Mouse (Mus musculus) small intestine, adult 2 months (tissue): ENCODE results near the gene Stxbp3. TPM values are rescaled to one million over a fixed set of nuclear protein-coding genes. Genes with fewer than 3 reads are reported as not detected.

ENCODE experiments used
- H3K27ac ChIP-seq: fragments of 200-500 bp; 2 replicates; pipeline ENCODE4 v1.5.1; 2012; ENCODE audit warnings: low read depth, low read length, control low read depth, inconsistent platforms; ENCODE audit not compliant: insufficient read depth
- H3K27me3 ChIP-seq: fragments of 200-500 bp; 2 replicates; pipeline ENCODE4 v1.6.1; 2012; ENCODE audit warnings: mild to moderate bottlenecking, moderate library complexity, low read length, inconsistent platforms; ENCODE audit not compliant: control insufficient read depth, insufficient read depth
- H3K36me3 ChIP-seq: fragments of 200-500 bp; 2 replicates; pipeline ENCODE4 v1.6.1; 2012; ENCODE audit warnings: mild to moderate bottlenecking, low read length, control low read depth, inconsistent platforms; ENCODE audit not compliant: control insufficient read depth, insufficient read depth
- H3K4me1 ChIP-seq: fragments of 200-500 bp; 2 replicates; pipeline ENCODE4 v1.6.1; 2012; ENCODE audit warnings: low read length, inconsistent platforms, mixed read lengths; ENCODE audit not compliant: control insufficient read depth, insufficient read depth, insufficient read length
- H3K4me3 ChIP-seq: fragments of 200-500 bp; 2 replicates; pipeline ENCODE4 v1.5.1; 2012; ENCODE audit warnings: low read depth, mild to moderate bottlenecking, control low read depth, inconsistent platforms, low read length, moderate library complexity
- CTCF ChIP-seq: fragments of 200-500 bp; IDR thresholded peaks from 2 replicates; pipeline ENCODE4 v1.5.1; 2012; ENCODE audit warnings: low read depth, mild to moderate bottlenecking, control low read depth, inconsistent platforms, low read length, moderate library complexity, mixed read lengths; ENCODE audit not compliant: insufficient replicate concordance, insufficient read length; ENCODE audit errors: extremely low read depth
- POLR2A ChIP-seq: fragments of 200-500 bp; IDR thresholded peaks from 2 replicates; pipeline ENCODE4 v1.6.1; 2012; ENCODE audit warnings: low read depth, mild to moderate bottlenecking, control low read depth, inconsistent platforms, low read length, moderate library complexity
- WGBS: fragments of 180-500 bp; shearing (Covaris S2); methylation state at CpG from one replicate; pipeline ENCODE4 v1.1.7; 2018; 5-methylcytosine and 5-hydroxymethylcytosine counted together
- polyA plus RNA-seq: library from polyadenylated mRNA; depleted of rRNA; stranded (reverse); fragments of >200 nt; gene quantifications from 2 replicates; pipeline ENCODE4 v1.2.3, GENCODE M21; 2012

Stxbp3 gene
- polyA plus RNA-seq, 1 experiment: 4.5 TPM

DNA sequence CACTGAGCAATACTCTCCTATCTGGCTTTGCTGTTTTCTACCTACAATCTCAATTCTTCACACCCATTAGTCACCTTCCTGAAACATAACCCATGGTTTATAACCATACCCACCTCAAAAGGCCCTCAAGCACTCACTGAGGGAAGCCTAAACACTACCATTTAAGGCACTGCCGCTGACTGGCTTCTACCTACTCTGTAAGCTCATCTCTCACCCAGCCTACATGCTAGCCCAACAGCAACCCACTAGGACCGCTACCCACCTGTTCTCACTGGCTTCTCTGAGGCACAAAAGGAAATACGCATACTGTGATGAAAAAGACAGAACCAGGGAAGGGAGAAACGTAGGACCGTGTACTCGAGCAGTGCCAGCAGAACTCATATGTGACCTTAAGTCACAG lies 8.6 kb downstream of the Stxbp3 start:
- H3K4me1 ChIP-seq: peaks cover 3% of the 10 kb centered on the region
- peaks cover 10% of the 10 kb centered on the region for H3K36me3 ChIP-seq
- no peaks in the 10 kb centered on the region for H3K27me3 ChIP-seq
- H3K4me3 ChIP-seq: no peak overlapping the region
- no peak for TF ChIP-seq CTCF
- TF ChIP-seq POLR2A: no peak
- 95% methylated on average over 6 of the region's 6 CpGs for WGBS
- H3K27ac ChIP-seq: no peak overlapping the region

DNA sequence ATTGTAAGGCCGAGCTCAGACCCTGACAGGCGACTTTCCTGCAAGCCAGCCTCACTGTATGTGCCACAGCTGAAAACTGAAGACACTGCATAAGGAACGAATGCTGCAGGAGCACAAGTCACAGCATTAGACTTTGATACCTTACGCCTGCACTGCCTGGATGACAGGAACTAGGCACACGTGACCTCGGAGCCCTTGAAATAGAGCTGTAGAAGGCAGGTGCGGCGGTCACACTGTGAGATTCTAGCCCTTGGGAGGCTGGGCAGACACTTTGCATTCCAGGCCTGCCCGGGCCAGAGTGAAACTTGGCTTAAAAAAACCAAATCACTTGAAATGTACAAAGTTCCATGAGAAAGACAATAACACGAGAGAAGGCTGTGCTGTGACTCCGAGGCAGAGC lies 9.8 kb downstream of the Stxbp3 start:
- 23% methylated on average over 11 of the region's 11 CpGs for WGBS
- no peak for TF ChIP-seq POLR2A
- TF ChIP-seq CTCF: no peak
- Histone ChIP-seq H3K36me3 (peaks cover 13% of the 10 kb centered on the region), H3K27me3 (no peaks in the 10 kb centered on the region), H3K4me3 (no peak overlapping the region), H3K27ac (no peak overlapping the region), H3K4me1 (peaks cover 3% of the 10 kb centered on the region)

DNA sequence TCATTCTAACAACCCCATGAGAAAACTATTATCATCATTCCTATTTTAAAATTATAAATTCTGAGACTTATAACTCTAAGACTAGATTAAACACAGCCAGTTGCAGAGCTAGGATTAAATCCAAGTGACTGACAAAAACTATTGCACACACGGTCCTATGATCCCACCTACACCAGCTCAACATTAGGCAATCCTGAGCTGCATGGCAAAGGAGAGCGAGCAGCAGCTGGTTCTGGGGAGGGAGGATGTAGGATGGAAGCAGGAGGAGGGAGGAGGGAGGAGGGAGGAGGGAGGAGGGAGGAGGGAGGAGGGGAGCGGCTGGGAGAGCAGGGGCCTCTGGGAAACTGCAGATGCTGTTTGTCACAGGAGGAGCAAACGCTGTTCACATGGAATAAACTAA lies 24.7 kb downstream of the Stxbp3 start:
- Histone ChIP-seq H3K4me3 (no peak overlapping the region), H3K36me3 (peaks cover 39% of the 10 kb centered on the region), H3K27me3 (no peaks in the 10 kb centered on the region), H3K4me1 (no peaks in the 10 kb centered on the region), H3K27ac (no peak overlapping the region)
- TF ChIP-seq CTCF (no peak), POLR2A (no peak)
- 64% methylated on average over 4 of the region's 4 CpGs for WGBS

DNA sequence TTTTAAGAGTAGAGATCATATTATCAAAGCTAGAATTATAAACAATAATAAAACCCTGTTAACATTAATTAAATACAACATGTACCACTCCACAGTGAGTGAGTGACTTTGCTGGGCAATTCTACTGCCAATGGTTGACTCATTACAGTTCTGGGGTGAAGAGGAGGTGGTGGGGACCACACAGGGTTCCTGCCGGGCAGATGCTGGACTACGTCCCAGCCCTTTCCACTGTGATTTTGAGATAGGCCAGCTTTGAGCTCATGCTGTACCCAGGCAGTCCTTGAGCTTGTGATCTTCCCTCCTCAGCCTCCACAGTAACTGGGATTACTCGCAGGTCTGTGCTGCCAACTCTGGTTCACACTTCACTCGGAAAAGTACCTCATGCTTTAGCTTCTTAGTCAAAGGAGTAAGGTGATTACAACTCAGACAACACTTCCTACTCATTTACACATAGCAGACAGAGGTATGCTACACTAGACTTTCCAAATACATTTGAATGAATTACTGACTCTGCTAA lies 29.5 kb downstream of the Stxbp3 start:
- H3K4me3 ChIP-seq: no peak overlapping the region
- H3K4me1 ChIP-seq: no peaks in the 10 kb centered on the region
- no peaks in the 10 kb centered on the region for H3K27me3 ChIP-seq
- no peak for TF ChIP-seq POLR2A
- no peak for TF ChIP-seq CTCF
- 36% methylated on average over 4 of the region's 4 CpGs for WGBS
- no peak overlapping the region for H3K27ac ChIP-seq
- peaks cover 30% of the 10 kb centered on the region for H3K36me3 ChIP-seq

GRCm38 (mm10) chr3:108805622-108806021 lies 34.7 kb downstream of the Stxbp3 start:
- Histone ChIP-seq H3K36me3 (peaks cover 54% of the 10 kb centered on the region), H3K27me3 (no peaks in the 10 kb centered on the region), H3K4me3 (no peak overlapping the region), H3K4me1 (no peaks in the 10 kb centered on the region), H3K27ac (no peak overlapping the region)
- no peak for TF ChIP-seq CTCF
- no peak for TF ChIP-seq POLR2A
- WGBS: 93% methylated on average over 5 of the region's 5 CpGs

- no peak for TF ChIP-seq POLR2A
- TF ChIP-seq CTCF: no peak
- Histone ChIP-seq H3K27ac (no peak overlapping the region), H3K27me3 (no peaks in the 10 kb centered on the region), H3K36me3 (peaks cover 75% of the 10 kb centered on the region), H3K4me3 (no peak overlapping the region), H3K4me1 (no peaks in the 10 kb centered on the region)
- WGBS: 78% methylated on average over 2 of the region's 2 CpGs
Observed at GRCm38 (mm10) chr3:108798375-108798774, 42.0 kb downstream of the Stxbp3 start.

GRCm38 (mm10) chr3:108797723-108798122 lies 42.6 kb downstream of the Stxbp3 start:
- Histone ChIP-seq H3K27ac (no peak overlapping the region), H3K4me1 (no peaks in the 10 kb centered on the region), H3K36me3 (peaks cover 70% of the 10 kb centered on the region), H3K27me3 (no peaks in the 10 kb centered on the region), H3K4me3 (no peak overlapping the region)
- WGBS: 82% methylated on average over 6 of the region's 6 CpGs
- TF ChIP-seq POLR2A: no peak
- no peak for TF ChIP-seq CTCF

GRCm38 (mm10) chr3:108796386-108796785 lies 43.9 kb downstream of the Stxbp3 start:
- Histone ChIP-seq H3K27ac (no peak overlapping the region), H3K4me1 (no peaks in the 10 kb centered on the region), H3K4me3 (no peak overlapping the region), H3K27me3 (no peaks in the 10 kb centered on the region), H3K36me3 (peaks cover 61% of the 10 kb centered on the region)
- WGBS: 85% methylated on average over 4 of the region's 4 CpGs
- TF ChIP-seq POLR2A: no peak
- no peak for TF ChIP-seq CTCF
